Mouse (Mus musculus) left cerebral cortex, postnatal 4 days (tissue): ENCODE results near the gene Vwa5a. TPM values are rescaled to one million over a fixed set of nuclear protein-coding genes. Genes with fewer than 3 reads are reported as not detected.

Source experiments
- DNase-seq: peaks from one replicate; pipeline ENCODE4 v3.0.0-alpha.2; 2022
- intact Hi-C: fragments of 180-260 bp; cut with DNase I; formaldehyde crosslinking; loops from one replicate; pipeline ENCODE4 v1.15.1; 2025
- total RNA-seq, 2 experiments: library from RNA; stranded (reverse); gene quantifications; 2 replicates each; pipeline ENCODE4 v1.2.3; 2021

Vwa5a gene
- total RNA-seq = 1 to 10 TPM; 6.6 to 7.6 TPM

DNA sequence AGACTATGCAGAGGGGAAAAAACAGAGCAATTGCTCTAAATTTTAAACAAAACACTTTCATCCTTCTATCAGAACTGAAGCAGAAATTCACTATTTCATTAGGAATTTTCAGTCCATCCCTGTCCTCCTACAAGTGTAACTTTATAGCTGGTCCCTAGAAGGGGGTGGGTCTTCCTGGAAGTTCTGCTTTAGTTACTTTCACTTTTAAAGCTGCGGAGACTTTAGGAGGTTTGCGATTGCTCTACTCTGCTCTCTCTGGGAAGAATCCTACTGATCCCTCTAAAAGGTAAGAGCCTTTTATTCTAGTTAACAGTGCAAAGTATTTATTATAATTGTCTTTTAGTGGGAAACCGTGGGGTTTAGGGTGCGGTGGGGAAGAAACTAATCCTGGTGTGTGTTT lies at the start of gene Vwa5a:
TSS of gene Vwa5a (plus strand) at position 167 of the 400 bp plus-strand sequence.
- no peak for DNase-seq
- intact Hi-C loops = no loop called here

DNA sequence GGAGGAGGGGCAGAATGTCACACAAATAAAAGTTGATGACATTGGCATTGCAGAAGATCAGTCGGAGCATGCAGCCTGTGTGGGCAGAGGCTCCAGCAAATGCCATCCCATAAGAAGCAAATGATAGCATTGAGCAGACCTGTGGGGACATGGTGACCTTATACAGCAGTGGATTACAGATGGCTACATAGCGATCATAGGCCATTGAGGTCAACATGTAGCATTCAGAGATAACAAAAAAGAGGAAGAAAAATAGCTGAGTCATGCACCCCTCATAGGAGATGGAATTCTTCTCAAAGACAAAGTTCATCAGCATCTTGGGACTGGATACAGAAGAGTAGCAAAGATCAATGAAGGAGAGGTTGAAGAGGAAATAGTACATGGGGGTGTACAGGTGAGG lies 45.2 kb upstream of the Vwa5a start:
- intact Hi-C loops = no loop called here
- DNase-seq = no peak

DNA sequence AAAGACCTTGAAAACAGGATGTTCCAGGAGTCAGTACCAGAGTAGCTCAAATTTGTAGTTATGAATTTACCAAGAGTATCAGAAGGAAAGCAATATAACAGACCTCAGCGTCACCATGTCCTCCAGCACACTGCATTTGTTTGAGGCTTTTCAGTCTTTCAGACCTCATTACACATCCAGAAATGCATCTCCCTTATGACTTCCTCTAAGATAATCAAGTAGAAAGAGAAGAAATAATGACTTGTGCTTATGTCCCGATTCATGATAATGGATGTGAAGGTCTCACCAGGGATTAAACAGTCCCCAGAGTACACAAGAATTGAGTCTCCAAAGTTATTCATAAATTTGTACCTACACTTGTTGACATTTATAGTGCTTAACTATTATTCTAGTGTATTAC lies 43.6 kb upstream of the Vwa5a start, which contains the start of gene Olfr918:
TSS of gene Olfr918 (minus strand) at position 101 of the 400 bp plus-strand sequence.
- intact Hi-C loops = no loop called here
- no peak for DNase-seq

DNA sequence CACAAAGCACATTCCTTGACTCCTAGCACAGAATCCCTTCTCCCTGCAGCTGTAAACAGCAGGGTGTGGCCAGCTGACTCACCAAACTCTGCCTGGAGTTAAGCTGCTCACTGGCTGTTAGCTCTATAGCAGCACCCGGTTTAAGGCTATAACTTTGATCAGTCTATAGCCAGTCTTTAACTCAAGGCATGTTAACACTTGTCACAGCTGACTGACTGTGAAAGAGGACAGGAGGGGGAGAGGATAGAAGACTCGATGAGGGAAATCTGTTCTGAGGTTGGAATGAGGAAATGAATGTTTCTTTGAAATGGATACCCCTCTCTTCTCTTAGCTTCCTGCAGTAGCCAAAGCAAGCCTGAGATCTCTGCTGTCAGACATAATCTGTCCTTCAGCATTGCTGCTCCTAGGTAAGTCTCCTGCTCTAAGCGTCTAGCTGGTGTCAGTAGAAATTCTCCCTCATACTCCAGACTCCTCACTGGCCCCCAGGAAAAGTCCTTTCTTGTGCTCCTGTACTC lies 916 bp downstream of the Vwa5a start:
- DNase-seq = no peak
- intact Hi-C loops = no loop called here

DNA sequence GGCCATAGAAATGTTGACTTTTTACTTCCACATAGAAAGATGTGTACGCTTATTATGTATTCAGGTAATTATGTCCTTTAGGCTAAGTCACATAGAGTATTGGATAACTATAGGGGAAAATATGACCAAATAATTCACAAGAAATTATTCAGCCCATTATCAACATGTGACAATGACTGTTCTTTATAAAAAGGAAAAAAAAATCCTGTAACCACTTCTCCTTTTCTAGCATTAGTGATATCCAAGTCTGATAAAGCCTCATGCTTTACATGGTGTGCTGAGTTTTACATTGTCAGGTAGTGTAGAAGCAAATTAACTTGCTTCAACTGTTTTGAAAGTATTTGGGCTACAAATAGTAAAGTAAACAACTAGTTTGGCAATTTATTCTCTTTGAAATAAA lies 6.0 kb downstream of the Vwa5a start:
- intact Hi-C loops = no loop called here
- DNase-seq = no peak

DNA sequence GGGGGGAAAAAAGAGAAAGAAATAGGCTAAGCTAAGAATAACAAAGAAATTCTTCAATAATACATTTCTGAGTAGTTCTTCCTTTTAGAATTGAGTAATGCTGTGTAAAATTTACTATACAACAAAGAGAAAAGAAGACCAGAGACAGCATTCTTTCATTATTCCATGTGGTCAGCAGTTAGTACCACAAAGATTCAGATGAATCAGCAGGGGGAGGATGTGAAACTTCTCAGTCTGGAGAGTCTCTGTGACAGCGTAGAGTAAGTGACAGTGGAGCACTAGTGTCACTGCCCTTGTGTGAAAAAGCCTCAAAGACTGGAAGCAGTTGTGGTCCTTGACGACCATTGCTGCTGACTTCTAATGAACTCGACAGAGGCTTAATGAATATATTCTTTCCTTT lies 10.2 kb downstream of the Vwa5a start:
- intact Hi-C loops = no loop called here
- no peak for DNase-seq

DNA sequence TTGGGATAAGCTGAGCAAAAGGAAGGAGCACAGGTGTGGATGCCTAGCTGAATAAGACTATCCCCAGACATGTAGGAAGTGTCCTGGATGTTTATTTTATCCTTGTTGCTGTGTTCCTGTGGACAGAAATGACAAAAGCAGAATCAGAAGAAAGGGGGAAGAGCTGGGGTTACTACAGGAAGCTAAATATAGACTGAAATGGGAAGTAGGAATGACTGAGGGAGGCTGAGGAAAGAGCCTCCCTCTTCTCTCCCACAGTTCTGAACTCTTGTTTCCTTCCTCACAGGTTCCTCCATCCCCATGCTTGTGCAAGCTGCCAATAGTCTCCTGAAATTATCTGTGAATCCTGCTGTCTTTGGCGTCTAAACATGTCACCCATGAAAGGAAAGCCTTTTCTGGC lies 23.3 kb downstream of the Vwa5a start:
- intact Hi-C loops = no loop called here
- DNase-seq = no peak

DNA sequence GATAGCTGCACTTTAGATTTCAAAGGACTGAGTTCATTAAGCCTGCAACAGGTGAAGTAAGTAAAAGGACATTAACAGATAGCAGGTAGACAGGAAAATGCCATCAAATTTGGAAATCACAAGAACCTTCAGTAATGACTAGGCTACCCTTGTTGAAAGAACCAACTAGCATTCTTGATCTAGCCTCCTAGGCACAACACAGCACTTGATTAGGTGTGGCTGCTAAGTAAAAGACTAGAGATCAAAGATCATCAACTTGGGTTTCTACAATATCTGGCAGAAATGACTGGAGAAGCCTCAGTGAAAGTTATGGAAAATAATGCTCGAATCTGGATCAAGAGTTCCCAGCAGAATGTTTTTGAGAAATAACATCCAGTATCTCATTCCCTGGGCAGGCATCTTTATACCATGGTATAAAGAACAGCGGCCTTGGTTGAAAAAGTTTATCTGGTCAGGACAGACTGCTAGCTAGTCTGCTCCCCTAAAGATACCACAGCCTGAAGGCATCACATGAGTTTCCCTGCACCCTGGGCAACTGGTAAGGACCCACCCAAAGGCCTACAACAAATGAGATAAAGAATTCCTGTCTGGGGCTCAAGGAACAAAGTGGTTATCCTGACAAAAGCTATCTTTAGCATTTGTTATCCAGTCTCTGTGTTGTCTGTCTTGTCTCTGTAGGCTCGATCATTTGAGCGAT lies 26.7 kb downstream of the Vwa5a start:
- no peak for DNase-seq
- intact Hi-C loops = no loop called here

DNA sequence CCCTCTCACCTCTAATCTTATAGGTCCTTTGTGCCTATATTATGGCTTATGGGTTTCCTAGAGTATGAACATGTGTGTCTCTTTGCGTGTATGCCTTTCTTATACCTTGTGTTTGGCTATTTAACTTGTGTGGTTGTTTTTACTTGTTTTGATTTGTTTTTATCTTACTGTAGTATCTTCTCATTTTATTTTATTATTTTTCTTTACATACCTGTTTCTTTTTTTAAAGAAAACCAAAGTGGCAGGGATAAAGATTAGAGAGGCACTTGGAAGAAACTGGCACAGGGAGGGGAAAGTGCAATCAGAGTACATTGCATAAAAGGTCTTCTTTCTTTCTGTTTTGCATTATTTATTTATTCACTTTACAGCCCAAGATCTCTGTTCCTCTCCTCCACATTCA lies 33.9 kb downstream of the Vwa5a start, which contains the start of gene Olfr920:
TSS of gene Olfr920 (plus strand) at position 301 of the 400 bp plus-strand sequence.
- intact Hi-C loops = no loop called here
- no peak for DNase-seq

DNA sequence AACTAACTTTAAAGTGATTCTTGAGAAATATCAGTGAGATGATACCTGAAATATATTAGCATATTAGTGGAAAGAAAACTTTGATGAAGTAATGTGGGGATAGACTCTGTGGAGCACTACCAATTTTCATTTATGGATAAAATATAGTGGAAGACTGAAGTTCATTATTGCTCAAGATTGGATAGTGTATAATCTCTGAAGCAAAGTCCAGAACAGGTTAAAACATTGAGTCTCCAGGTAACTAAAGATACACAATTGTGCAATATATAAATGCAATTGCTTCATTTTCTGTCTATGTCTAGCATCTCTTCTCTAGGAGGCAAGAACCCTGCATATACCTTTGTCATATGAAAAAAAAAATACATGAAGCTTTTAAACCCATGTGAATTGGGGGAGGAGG lies 54.7 kb downstream of the Vwa5a start, which contains the start of gene Olfr921:
TSS of gene Olfr921 (plus strand) at position 301 of the 400 bp plus-strand sequence.
- DNase-seq = no peak
- intact Hi-C loops = no loop called here

DNA sequence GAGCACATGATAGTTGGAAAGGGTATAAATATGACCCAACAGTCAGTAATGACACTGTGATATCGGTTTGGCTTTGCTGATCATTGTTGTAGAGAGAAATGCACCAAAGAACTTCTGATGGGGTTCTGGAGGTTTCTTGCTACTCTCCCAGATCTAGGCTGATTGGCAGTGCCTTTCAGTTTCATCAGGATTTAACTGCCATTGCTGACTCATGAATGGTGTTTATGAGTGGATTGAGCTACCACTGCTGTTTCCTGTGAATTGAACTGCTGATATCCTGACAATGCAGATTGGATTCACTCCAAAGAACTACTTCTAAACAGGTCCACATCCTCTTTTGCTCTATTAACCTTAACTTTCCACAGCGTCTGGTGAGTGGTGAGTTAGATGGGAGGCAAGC lies 74.6 kb downstream of the Vwa5a start:
- intact Hi-C loops = no loop called here
- DNase-seq = no peak

Other genes starting within 250 kb of the Vwa5a start
- gene Olfr905, start 247.2 kb upstream of the Vwa5a start, total RNA-seq = not detected
- not detected for gene Olfr906, start 231.2 kb upstream of the Vwa5a start, total RNA-seq
- gene Olfr907, start 222.5 kb upstream of the Vwa5a start, total RNA-seq = not detected
- gene Olfr911-ps1, start 196.7 kb upstream of the Vwa5a start, total RNA-seq = not detected
- gene Olfr910, start 180.4 kb upstream of the Vwa5a start, total RNA-seq = not detected
- not detected for gene Olfr912, start 138.1 kb upstream of the Vwa5a start, total RNA-seq
- gene Olfr913, start 125.5 kb upstream of the Vwa5a start, total RNA-seq = not detected
- gene Olfr914, start 113.2 kb upstream of the Vwa5a start, total RNA-seq = not detected
- not detected for gene Olfr916, start 58.4 kb upstream of the Vwa5a start, total RNA-seq
- not detected for gene Olfr917, start 52.4 kb upstream of the Vwa5a start, total RNA-seq
- not detected for gene Olfr918, start 43.7 kb upstream of the Vwa5a start, total RNA-seq
- not detected for gene Olfr919, start 14.6 kb upstream of the Vwa5a start, total RNA-seq
- under 1 TPM in 1 of 2 experiments, not detected in 1; 0.06 TPM for gene Olfr920, start 34.0 kb downstream of the Vwa5a start, total RNA-seq
- not detected for gene Olfr921, start 54.8 kb downstream of the Vwa5a start, total RNA-seq
- gene Olfr922, start 96.3 kb downstream of the Vwa5a start, total RNA-seq = not detected
- gene Olfr923, start 108.3 kb downstream of the Vwa5a start, total RNA-seq = not detected
- gene Olfr924, start 126.2 kb downstream of the Vwa5a start, total RNA-seq = not detected
- gene Olfr26, start 136.8 kb downstream of the Vwa5a start, total RNA-seq = not detected
- not detected for gene Olfr926, start 158.9 kb downstream of the Vwa5a start, total RNA-seq
- not detected for gene Olfr930, start 211.5 kb downstream of the Vwa5a start, total RNA-seq